In genomic region chr14:121960031-121960430, GRCm38 (mm10) we compare ENCODE assay signal across 18 mouse cellular contexts. TPM values are rescaled to one million over a fixed set of nuclear protein-coding genes. Genes with fewer than 3 reads are reported as not detected.
A peak's percentile ranks its signal among the peaks of the same experiment; 100 is the strongest.
DNase-seq lines count a peak whose midpoint lies in the region; TF ChIP-seq lines count a peak whose summit lies in the region.
"Had no signal": no experiment of that assay in that cellular context is flagged by ENCODE, and none has a peak within 500 bp of the region (broad histone marks: within the 10 kb centered on the region; RNA-seq: fewer than 3 reads in every experiment).

No protein-coding gene starts in this region.

- no peak overlapping the region for H3K4me3 ChIP-seq in spleen, adult 2 months (ENCODE audit: extremely low read depth, insufficient read depth, insufficient read length)
- H3K4me3 ChIP-seq in macrophage (ENCODE audit: inconsistent target), result no peak overlapping the region
- H3K4me3 ChIP-seq: embryonic facial prominence, embryonic 10.5 days; embryonic facial prominence, embryonic 12.5 days; forebrain, embryonic 13.5 days; forebrain, embryonic 15.5 days had no signal

- H3K36me3 ChIP-seq in spleen, adult 2 months (ENCODE audit: control insufficient read depth, insufficient read depth, low read length), result peaks cover 9% of the 10 kb centered on the region; the same call in 1 of the 2 replicates
- H3K36me3 ChIP-seq in macrophage (ENCODE audit: inconsistent target), result no peaks in the 10 kb centered on the region
- peaks cover 7% of the 10 kb centered on the region for H3K36me3 ChIP-seq in splenic B cell, adult 2 months (ENCODE audit: control insufficient read depth, insufficient read depth, low read length, poor library complexity, severe bottlenecking)
- H3K36me3 ChIP-seq: embryonic facial prominence, embryonic 10.5 days; embryonic facial prominence, embryonic 12.5 days; forebrain, embryonic 15.5 days had no signal

- peaks cover 100% of the 10 kb centered on the region for H3K79me2 ChIP-seq in macrophage (ENCODE audit: inconsistent target)

- H3K27ac ChIP-seq in spleen, adult 2 months (ENCODE audit: insufficient read depth, low read length), result peak overlapping the region; percentile 38; the same call in 1 of the 2 replicates
- H3K27ac ChIP-seq in macrophage, result peak overlapping the region; percentile 52; the same call in 1 of the 2 replicates
- H3K27ac ChIP-seq: embryonic facial prominence, embryonic 10.5 days; embryonic facial prominence, embryonic 12.5 days; forebrain, embryonic 13.5 days; forebrain, embryonic 15.5 days had no signal

- H3K4me1 ChIP-seq in spleen, adult 2 months (ENCODE audit: control insufficient read depth, insufficient read depth, insufficient read length), result peaks cover 37% of the 10 kb centered on the region

- TF ChIP-seq POLR2A in spleen, adult 2 months (IDR thresholded peaks at IDR 0.05; ENCODE audit: low read depth, low read length), result no peak

- no peak for DNase-seq in spleen, adult 2 months (ENCODE audit: low read depth in 1 of 2, low spot score in 2 of 2)
- DNase-seq in spleen, postnatal 4 days (ENCODE audit: low spot score in 2 of 2), result no peak
- DNase-seq in splenic B cell, adult 2 months (ENCODE audit: low read depth, low spot score), result peak; percentile 20
- DNase-seq in right cerebral cortex, postnatal 4 days, result no peak
- no peak for DNase-seq in kidney, postnatal 25 days
- DNase-seq: adrenal gland, adult 2 months; adrenal gland, postnatal 10 days; adrenal gland, postnatal 25 days; cerebellum, adult 11-12 months; cerebellum, adult 2 months; cerebellum, adult 9-10 months; cerebellum, postnatal 25 days; forebrain, postnatal 0 days had no signal

- 73% methylated on average over 4 of the region's 4 CpGs for WGBS in spleen, adult 2 months
- WGBS in macrophage (ENCODE audit: missing documents), result 82% methylated on average over 2 of the region's 4 CpGs

- H3K27me3 ChIP-seq in spleen, adult 2 months (ENCODE audit: control insufficient read depth, insufficient read depth, low read length), result no peaks in the 10 kb centered on the region
- no peaks in the 10 kb centered on the region for H3K27me3 ChIP-seq in splenic B cell, adult 2 months (ENCODE audit: control insufficient read depth, insufficient read depth, low read length, poor library complexity, severe bottlenecking)
- H3K27me3 ChIP-seq: embryonic facial prominence, embryonic 12.5 days; forebrain, embryonic 13.5 days; forebrain, embryonic 15.5 days had no signal

- TF ChIP-seq CTCF in spleen, adult 2 months (IDR thresholded peaks at IDR 0.05; ENCODE audit: extremely low read depth, insufficient read depth, insufficient read length, insufficient replicate concordance), result no peak

RNA-seq across cellular contexts. Expression of gene Gpr183, which starts 5.0 kb away (rescaled TPM):
- polyA plus RNA-seq in spleen, adult 2 months (2012; rRNA removed), result 19.3 and 21.5 TPM in 2 replicates
- total RNA-seq in macrophage (2018; cell fraction: chromatin; rRNA removed), result 1 to 10 TPM in 13 of 26 experiments, under 1 TPM in 10, not detected in 3; 0.39 to 6.8 (median 1.9) TPM
- total RNA-seq in macrophage (2018; cell fraction: cytosol; rRNA removed), result 10 to 100 TPM in 1 of 26 experiments, 1 to 10 TPM in 19, under 1 TPM in 6; 0.40 to 10.8 (median 3.0) TPM
- 10 to 100 TPM in 1 of 26 experiments, 1 to 10 TPM in 19, under 1 TPM in 6; 0.17 to 27.4 (median 2.0) TPM for total RNA-seq in macrophage (2018; cell fraction: nucleus; rRNA removed)
- 2.6 to 26.1 TPM (median 8.0 TPM) in 3 replicates for polyA plus RNA-seq in macrophage (2018)

RNA-seq across cellular contexts. Expression of gene Gpr18, which starts 44.5 kb away (rescaled TPM):
- polyA plus RNA-seq in spleen, adult 2 months (2012; rRNA removed), result 91.9 and 111 TPM in 2 replicates
- total RNA-seq in macrophage (2018; cell fraction: chromatin; rRNA removed), result 1 to 10 TPM in 6 of 26 experiments, under 1 TPM in 8, not detected in 12; 0.33 to 5.1 (median 0.94) TPM
- total RNA-seq in macrophage (2018; cell fraction: cytosol; rRNA removed), result 10 to 100 TPM in 1 of 26 experiments, 1 to 10 TPM in 14, under 1 TPM in 11; 0.12 to 14.1 (median 2.8) TPM
- 10 to 100 TPM in 1 of 26 experiments, 1 to 10 TPM in 14, under 1 TPM in 1, not detected in 10; 0.44 to 13.9 (median 3.5) TPM for total RNA-seq in macrophage (2018; cell fraction: nucleus; rRNA removed)
- 0.20 to 0.28 TPM (median 0.22 TPM) in 3 replicates for polyA plus RNA-seq in macrophage (2018)
- total RNA-seq: forebrain, postnatal 0 days had no signal
- polyA plus RNA-seq: cerebellum, adult 2 months; forebrain, postnatal 0 days had no signal

Comparison
In these comparisons a context has a peak if more than half of its experiments do, and no peak if none do; other contexts are left out.
1. RNA of gene Gpr18, which starts 44.5 kb away (polyA plus RNA-seq): 91.9 to 111 TPM in spleen, adult 2 months; 0.20 to 0.28 TPM in macrophage; every median in the first group is over 10 times any median in the second.